Comparison of ENCODE assay signal across 8 mouse cellular contexts in genomic region chr19:53037925-53038419, GRCm38 (mm10). TPM values are rescaled to one million over a fixed set of nuclear protein-coding genes. Genes with fewer than 3 reads are reported as not detected.
DNase-seq lines count a peak whose midpoint lies in the region; ATAC-seq and TF ChIP-seq lines count a peak whose summit lies in the region.

No protein-coding gene starts in this region.

- H3K9me3 ChIP-seq in hindbrain, embryonic 16.5 days (ENCODE audit: control insufficient read depth, low read length) = no peaks in the 10 kb centered on the region
- no peaks in the 10 kb centered on the region for H3K9me3 ChIP-seq in midbrain, embryonic 13.5 days

- H3K9ac ChIP-seq in hindbrain, embryonic 16.5 days (ENCODE audit: low read depth, low read length) = peak overlapping the region; percentile 94
- peak overlapping the region; percentile 95 for H3K9ac ChIP-seq in midbrain, embryonic 13.5 days (replicated peaks)

- H3K4me1 ChIP-seq in lung, adult 2 months (ENCODE audit: control insufficient read depth, insufficient read depth, low read length) = peaks cover 17% of the 10 kb centered on the region
- peaks cover 14% of the 10 kb centered on the region for H3K4me1 ChIP-seq in hindbrain, embryonic 16.5 days (ENCODE audit: control insufficient read depth, insufficient read depth, low read depth, low read length)
- H3K4me1 ChIP-seq in midbrain, embryonic 13.5 days (replicated peaks) = peaks cover 13% of the 10 kb centered on the region

- no peak for DNase-seq in lung, adult 2 months
- DNase-seq in lung, postnatal 25 days (ENCODE audit: low spot score) = no peak
- DNase-seq in c-Kit-positive CD71-positive TER-119-positive erythroid progenitor cells, embryonic 14.5 days (ENCODE audit: low spot score) = peak; percentile 28
- DNase-seq in B cell, adult 2 months = no peak
- no peak for DNase-seq in gastrocnemius, postnatal 25 days
- no peak for DNase-seq in lung, postnatal 10 days

- no peak; the same call in 1 of the 2 replicates for ATAC-seq in hindbrain, embryonic 16.5 days
- no peak; the same call in 1 of the 2 replicates for ATAC-seq in midbrain, embryonic 13.5 days

- peak overlapping the region; percentile 83 for H3K27ac ChIP-seq in hindbrain, embryonic 16.5 days (ENCODE audit: low read depth, low read length)
- peak overlapping the region; percentile 92 for H3K27ac ChIP-seq in midbrain, embryonic 13.5 days

- peak overlapping the region; percentile 72 for H3K4me3 ChIP-seq in lung, adult 2 months (replicated peaks; ENCODE audit: extremely low read depth, low read depth, low read length)
- H3K4me3 ChIP-seq in hindbrain, embryonic 16.5 days (ENCODE audit: low read length) = peak overlapping the region; percentile 70
- peak overlapping the region; percentile 93 for H3K4me3 ChIP-seq in midbrain, embryonic 13.5 days (replicated peaks)

- under 1% methylated on average over 28 of the region's 28 CpGs for WGBS in lung, adult 2 months
- WGBS in hindbrain, embryonic 16.5 days = 0% methylated on average over 28 of the region's 28 CpGs
- under 1% methylated on average over 28 of the region's 28 CpGs for WGBS in midbrain, embryonic 13.5 days

- H3K27me3 ChIP-seq in hindbrain, embryonic 16.5 days (replicated peaks; ENCODE audit: control insufficient read depth, insufficient read depth, low read length) = no peaks in the 10 kb centered on the region
- no peaks in the 10 kb centered on the region for H3K27me3 ChIP-seq in midbrain, embryonic 13.5 days

- peak overlapping the region; percentile 69 for H3K4me2 ChIP-seq in hindbrain, embryonic 16.5 days (ENCODE audit: low read length)
- H3K4me2 ChIP-seq in midbrain, embryonic 13.5 days (replicated peaks) = peak overlapping the region; percentile 67

- peak; percentile 31; the same call in 1 of the 2 replicates for TF ChIP-seq POLR2A in lung, adult 2 months (IDR thresholded peaks at IDR 0.05; ENCODE audit: borderline replicate concordance, extremely low read depth, low read depth, low read length)

- no peaks in the 10 kb centered on the region for H3K36me3 ChIP-seq in hindbrain, embryonic 16.5 days (ENCODE audit: control insufficient read depth, insufficient read depth, low read length)
- no peaks in the 10 kb centered on the region for H3K36me3 ChIP-seq in midbrain, embryonic 13.5 days

- TF ChIP-seq CTCF in lung, adult 2 months (IDR thresholded peaks at IDR 0.05; ENCODE audit: insufficient read depth, low read length) = no peak

RNA-seq across cellular contexts. Expression of gene Xpnpep1, which starts 2.0 kb away (rescaled TPM):
- polyA plus RNA-seq in lung, adult 2 months (2012; rRNA removed) = 50.4 and 64.2 TPM in 2 replicates
- polyA plus RNA-seq in hindbrain, embryonic 16.5 days (2015; fragmentation: Nextera tagmentation; extraction: Ambion mirVana) = 118 and 129 TPM in 2 replicates
- polyA plus RNA-seq in midbrain, embryonic 13.5 days (2015; fragmentation: Nextera tagmentation; extraction: Ambion mirVana) = 121 and 129 TPM in 2 replicates
- total RNA-seq in gastrocnemius, postnatal 25 days (2021) = 10 to 100 TPM; 52.6 to 57.3 TPM
